Mouse (Mus musculus): ENCODE measurements around the gene Cped1.

GRCm38 (mm10) chr6:21987554-21987953, 1.8 kb downstream of the Cped1 start:
- TF ChIP-seq POLR2A (IDR thresholded peaks at IDR 0.05; ENCODE audit: extremely low read depth, insufficient read depth, low read length) (no peak), CTCF (IDR thresholded peaks at IDR 0.05; ENCODE audit: extremely low read depth, insufficient read depth, low read length) (no peak)
